Mouse (Mus musculus): ENCODE results near the gene Aven.

Aven gene

DNA sequence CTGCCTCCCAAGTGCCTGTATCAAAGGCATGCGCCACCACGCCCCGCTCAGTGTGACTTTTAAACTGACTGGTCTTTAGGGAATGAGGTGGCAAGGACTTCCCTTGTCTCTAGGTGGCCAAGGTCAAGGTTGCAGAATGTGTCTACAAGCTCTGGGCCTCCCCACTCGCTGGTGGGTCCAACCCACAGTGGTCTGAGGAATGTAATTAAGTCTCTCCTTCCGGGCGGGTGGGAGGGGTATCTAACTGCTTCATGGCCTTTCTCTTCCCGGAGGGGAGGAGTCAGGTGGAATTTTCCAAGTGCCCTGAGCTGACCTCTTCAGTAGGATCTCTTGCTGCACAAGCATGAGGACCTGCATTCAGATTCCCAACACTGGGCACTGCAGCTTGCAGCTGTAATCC, 5.1 kb downstream of the Aven start:
- TF ChIP-seq NANOG (IDR thresholded peaks at IDR 0.05; ENCODE audit: borderline replicate concordance, low read length) (no peak), POU5F1 (IDR thresholded peaks at IDR 0.05; ENCODE audit: borderline replicate concordance, low read length) (no peak), CTCF (conservative IDR thresholded peaks at IDR 0.05; ENCODE audit: low read length) (no peak)
- peaks cover 70% of the 10 kb centered on the region for H3K4me1 ChIP-seq (replicated peaks; ENCODE audit: low read depth, low read length)
- H3K9me3 ChIP-seq (ENCODE audit: low read length) = no peaks in the 10 kb centered on the region
- H3K36me3 ChIP-seq (ENCODE audit: insufficient read depth, low read length) = no peaks in the 10 kb centered on the region
- H3K27me3 ChIP-seq (ENCODE audit: insufficient read depth, low read length) = no peaks in the 10 kb centered on the region
- H3K4me3 ChIP-seq (replicated peaks; ENCODE audit: low read length) = peak overlapping the region; percentile 3; the same call in 1 of the 2 replicates

GRCm38 (mm10) chr2:112501209-112501608, 8.4 kb downstream of the Aven start:
- H3K4me3 ChIP-seq (replicated peaks; ENCODE audit: low read length) = 0 out of 2 replicates have a peak overlapping the region, but pooled peaks have one; percentile 27
- no peaks in the 10 kb centered on the region for H3K9me3 ChIP-seq (ENCODE audit: low read length)
- TF ChIP-seq NANOG (IDR thresholded peaks at IDR 0.05; ENCODE audit: borderline replicate concordance, low read length) = no peak
- peak; percentile 27 for TF ChIP-seq CTCF (conservative IDR thresholded peaks at IDR 0.05; ENCODE audit: low read length)
- TF ChIP-seq POU5F1 (IDR thresholded peaks at IDR 0.05; ENCODE audit: borderline replicate concordance, low read length) = no peak
- H3K36me3 ChIP-seq (ENCODE audit: insufficient read depth, low read length) = no peaks in the 10 kb centered on the region
- peaks cover 56% of the 10 kb centered on the region for H3K4me1 ChIP-seq (replicated peaks; ENCODE audit: low read depth, low read length)
- no peaks in the 10 kb centered on the region for H3K27me3 ChIP-seq (ENCODE audit: insufficient read depth, low read length)

GRCm38 (mm10) chr2:112503978-112504377, 11.2 kb downstream of the Aven start:
- TF ChIP-seq NANOG (IDR thresholded peaks at IDR 0.05; ENCODE audit: borderline replicate concordance, low read length) = no peak
- TF ChIP-seq CTCF (conservative IDR thresholded peaks at IDR 0.05; ENCODE audit: low read length) = no peak
- H3K36me3 ChIP-seq (ENCODE audit: insufficient read depth, low read length) = no peaks in the 10 kb centered on the region
- H3K4me1 ChIP-seq (replicated peaks; ENCODE audit: low read depth, low read length) = peaks cover 45% of the 10 kb centered on the region
- H3K4me3 ChIP-seq (replicated peaks; ENCODE audit: low read length) = no peak overlapping the region
- H3K27me3 ChIP-seq (ENCODE audit: insufficient read depth, low read length) = no peaks in the 10 kb centered on the region
- H3K9me3 ChIP-seq (ENCODE audit: low read length) = no peaks in the 10 kb centered on the region

- Histone ChIP-seq H3K4me3 (replicated peaks; ENCODE audit: low read length) (no peak overlapping the region), H3K36me3 (ENCODE audit: insufficient read depth, low read length) (no peaks in the 10 kb centered on the region)
- TF ChIP-seq CTCF (conservative IDR thresholded peaks at IDR 0.05; ENCODE audit: low read length) (no peak), POU5F1 (IDR thresholded peaks at IDR 0.05; ENCODE audit: borderline replicate concordance, low read length) (no peak), NANOG (IDR thresholded peaks at IDR 0.05; ENCODE audit: borderline replicate concordance, low read length) (no peak)
Observed at GRCm38 (mm10) chr2:112506841-112507435, 14.2 kb downstream of the Aven start.

DNA sequence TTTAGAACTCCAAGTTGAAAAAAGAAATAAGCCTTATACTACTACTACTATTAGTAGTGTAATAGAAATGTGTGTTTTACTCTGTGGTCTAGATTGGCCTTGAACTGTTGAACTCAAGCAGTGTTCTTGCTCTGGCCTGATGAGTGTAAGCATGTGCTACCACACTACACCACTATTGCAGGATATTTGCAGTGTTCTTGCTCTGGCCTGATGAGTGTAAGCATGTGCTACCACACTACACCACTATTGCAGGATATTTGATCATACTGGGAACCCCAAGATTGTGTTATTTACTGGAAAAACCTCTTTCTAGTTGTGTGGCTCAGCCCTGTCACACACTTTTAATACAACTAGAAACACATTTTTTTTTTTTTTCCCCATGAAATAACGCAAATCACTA, 14.7 kb downstream of the Aven start:
- TF ChIP-seq CTCF (conservative IDR thresholded peaks at IDR 0.05; ENCODE audit: low read length) = no peak
- H3K4me3 ChIP-seq (replicated peaks; ENCODE audit: low read length) = no peak overlapping the region
- H3K9me3 ChIP-seq (ENCODE audit: low read length) = no peaks in the 10 kb centered on the region
- peaks cover 28% of the 10 kb centered on the region for H3K4me1 ChIP-seq (replicated peaks; ENCODE audit: low read depth, low read length)
- no peaks in the 10 kb centered on the region for H3K36me3 ChIP-seq (ENCODE audit: insufficient read depth, low read length)
- no peaks in the 10 kb centered on the region for H3K27me3 ChIP-seq (ENCODE audit: insufficient read depth, low read length)

More at GRCm38 (mm10) chr2:112506841-112507435, 14.2 kb downstream of the Aven start:
- H3K4me1 ChIP-seq (replicated peaks; ENCODE audit: low read depth, low read length) = peaks cover 31% of the 10 kb centered on the region
- no peaks in the 10 kb centered on the region for H3K9me3 ChIP-seq (ENCODE audit: low read length)
- H3K27me3 ChIP-seq (ENCODE audit: insufficient read depth, low read length) = no peaks in the 10 kb centered on the region

- H3K9me3 ChIP-seq (ENCODE audit: low read length) = no peaks in the 10 kb centered on the region
- no peak overlapping the region for H3K4me3 ChIP-seq (replicated peaks; ENCODE audit: low read length)
- peaks cover 23% of the 10 kb centered on the region for H3K4me1 ChIP-seq (replicated peaks; ENCODE audit: low read depth, low read length)
- TF ChIP-seq POU5F1 (IDR thresholded peaks at IDR 0.05; ENCODE audit: borderline replicate concordance, low read length) (no peak), CTCF (conservative IDR thresholded peaks at IDR 0.05; ENCODE audit: low read length) (no peak), NANOG (IDR thresholded peaks at IDR 0.05; ENCODE audit: borderline replicate concordance, low read length) (no peak)
- H3K27me3 ChIP-seq (ENCODE audit: insufficient read depth, low read length) = no peaks in the 10 kb centered on the region
- H3K36me3 ChIP-seq (ENCODE audit: insufficient read depth, low read length) = no peaks in the 10 kb centered on the region
Observed at GRCm38 (mm10) chr2:112510140-112510539, 17.4 kb downstream of the Aven start.

DNA sequence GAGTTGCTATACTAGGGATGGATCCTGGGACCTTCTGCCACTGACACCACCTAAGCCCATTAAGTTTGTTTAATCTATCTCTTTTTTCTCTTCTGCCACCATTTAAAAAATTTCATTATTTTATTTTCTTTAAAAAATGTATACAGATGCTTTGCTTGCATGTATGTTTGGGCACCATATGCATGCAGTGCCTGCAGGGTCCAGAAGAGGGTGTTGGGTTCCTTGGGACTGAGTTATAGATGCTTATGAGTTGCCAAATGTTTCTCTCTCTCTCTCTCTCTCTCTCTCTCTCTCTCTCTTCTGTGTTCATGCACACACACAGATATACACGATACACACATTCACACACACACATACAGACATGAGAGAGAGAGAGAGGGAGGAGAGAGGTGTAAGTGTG, 20.3 kb downstream of the Aven start:
- TF ChIP-seq CTCF (conservative IDR thresholded peaks at IDR 0.05; ENCODE audit: low read length) (peak; percentile 16; the same call in 1 of the 2 replicates), POU5F1 (IDR thresholded peaks at IDR 0.05; ENCODE audit: borderline replicate concordance, low read length) (no peak)
- no peaks in the 10 kb centered on the region for H3K9me3 ChIP-seq (ENCODE audit: low read length)
- H3K27me3 ChIP-seq (ENCODE audit: insufficient read depth, low read length) = no peaks in the 10 kb centered on the region
- 0 out of 2 replicates have a peak, but pooled peaks cover 3% of the 10 kb centered on the region for H3K36me3 ChIP-seq (ENCODE audit: insufficient read depth, low read length)
- H3K4me3 ChIP-seq (replicated peaks; ENCODE audit: low read length) = no peak overlapping the region
- peaks cover 21% of the 10 kb centered on the region for H3K4me1 ChIP-seq (replicated peaks; ENCODE audit: low read depth, low read length)

GRCm38 (mm10) chr2:112516728-112517127, 24.0 kb downstream of the Aven start:
- Histone ChIP-seq H3K27me3 (ENCODE audit: insufficient read depth, low read length) (no peaks in the 10 kb centered on the region), H3K9me3 (ENCODE audit: low read length) (no peaks in the 10 kb centered on the region), H3K4me3 (replicated peaks; ENCODE audit: low read length) (no peak overlapping the region), H3K36me3 (ENCODE audit: insufficient read depth, low read length) (0 out of 2 replicates have a peak, but pooled peaks cover 3% of the 10 kb centered on the region), H3K4me1 (replicated peaks; ENCODE audit: low read depth, low read length) (peaks cover 5% of the 10 kb centered on the region)
- TF ChIP-seq NANOG (IDR thresholded peaks at IDR 0.05; ENCODE audit: borderline replicate concordance, low read length) (no peak), POU5F1 (IDR thresholded peaks at IDR 0.05; ENCODE audit: borderline replicate concordance, low read length) (no peak)

DNA sequence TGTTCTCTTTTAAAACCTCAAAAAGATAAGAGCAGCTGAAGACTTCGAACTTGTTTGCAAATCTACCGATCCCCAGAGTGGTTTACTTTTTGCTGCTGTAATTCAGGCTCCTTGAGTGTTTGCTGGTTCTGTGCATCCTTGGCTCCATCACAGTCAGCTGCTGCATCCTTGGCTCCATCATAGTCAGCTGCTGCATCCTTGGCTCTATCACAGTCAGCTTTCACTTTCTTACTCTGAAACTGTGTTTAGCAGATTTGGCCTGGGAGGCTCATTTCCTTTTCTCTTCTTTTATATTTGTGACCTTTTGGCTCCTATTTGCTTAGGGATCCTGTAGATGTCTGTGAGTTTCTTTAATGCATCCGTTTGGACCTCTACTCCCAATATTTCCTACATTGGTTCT, 24.5 kb downstream of the Aven start:
- H3K9me3 ChIP-seq (ENCODE audit: low read length) = no peaks in the 10 kb centered on the region
- H3K4me1 ChIP-seq (replicated peaks; ENCODE audit: low read depth, low read length) = peaks cover 5% of the 10 kb centered on the region
- 0 out of 2 replicates have a peak, but pooled peaks cover 3% of the 10 kb centered on the region for H3K36me3 ChIP-seq (ENCODE audit: insufficient read depth, low read length)
- H3K4me3 ChIP-seq (replicated peaks; ENCODE audit: low read length) = no peak overlapping the region
- no peaks in the 10 kb centered on the region for H3K27me3 ChIP-seq (ENCODE audit: insufficient read depth, low read length)
- TF ChIP-seq NANOG (IDR thresholded peaks at IDR 0.05; ENCODE audit: borderline replicate concordance, low read length) (no peak), CTCF (conservative IDR thresholded peaks at IDR 0.05; ENCODE audit: low read length) (no peak), POU5F1 (IDR thresholded peaks at IDR 0.05; ENCODE audit: borderline replicate concordance, low read length) (no peak)
